Mouse (Mus musculus) bone marrow, adult 2 months (tissue): Measurements from ENCODE around the gene Scube3.

ENCODE experiments used
- CTCF ChIP-seq: fragments of 200-500 bp; IDR thresholded peaks from 2 replicates; pipeline ENCODE4 v1.5.1; 2011; ENCODE audit warnings: low read length, control low read depth; ENCODE audit not compliant: control insufficient read depth, insufficient read depth
- POLR2A ChIP-seq: fragments of 200-500 bp; IDR thresholded peaks from 2 replicates; pipeline ENCODE4 v1.6.1; 2011; ENCODE audit warnings: low read depth, mild to moderate bottlenecking, control low read depth, low read length, borderline replicate concordance; ENCODE audit not compliant: control insufficient read depth

- no peak for TF ChIP-seq CTCF
- no peak for TF ChIP-seq POLR2A
Observed at GRCm38 (mm10) chr17:28150456-28150855, 8.5 kb downstream of the Scube3 start.
